ENCODE assay signal across 29 mouse cellular contexts in genomic region chr5:127639635-127640034, GRCm38 (mm10). TPM values are rescaled to one million over a fixed set of nuclear protein-coding genes. Genes with fewer than 3 reads are reported as not detected.
A peak's percentile ranks its signal among the peaks of the same experiment; 100 is the strongest.
DNase-seq lines count a peak whose midpoint lies in the region; ATAC-seq and TF ChIP-seq lines count a peak whose summit lies in the region.
"Had no signal": no experiment of that assay in that cellular context is flagged by ENCODE, and none has a peak within 500 bp of the region (broad histone marks: within the 10 kb centered on the region; RNA-seq: fewer than 3 reads in every experiment).

No protein-coding gene starts in this region.

- WGBS in liver, postnatal 0 days (ENCODE audit: insufficient replicate concordance): 90% methylated on average over 13 of the region's 13 CpGs
- 88% methylated on average over 13 of the region's 13 CpGs for WGBS in liver, embryonic 11.5 days
- 94% methylated on average over 13 of the region's 13 CpGs for WGBS in forebrain, postnatal 0 days

- H3K27ac ChIP-seq in liver, postnatal 0 days (ENCODE audit: low read depth): peak overlapping the region; percentile 97; the same call in 1 of the 2 replicates
- H3K27ac ChIP-seq in liver, embryonic 11.5 days (ENCODE audit: low read depth, low read length): no peak overlapping the region
- H3K27ac ChIP-seq in ES-Bruce4 (ENCODE audit: insufficient read depth, low read length): peak overlapping the region; percentile 98
- no peak overlapping the region for H3K27ac ChIP-seq in forebrain, postnatal 0 days (ENCODE audit: low read depth, low read length)
- H3K27ac ChIP-seq: embryonic facial prominence, embryonic 12.5 days; embryonic facial prominence, embryonic 15.5 days; gastrocnemius, adult 2 months; heart, embryonic 15.5 days; hindbrain, embryonic 14.5 days; hindbrain, postnatal 0 days had no signal

- TF ChIP-seq CTCF in liver, postnatal 0 days (IDR thresholded peaks at IDR 0.05; ENCODE audit: low read depth): no peak
- no peak for TF ChIP-seq CTCF in ES-Bruce4 (IDR thresholded peaks at IDR 0.05; ENCODE audit: low read depth, low read length)
- TF ChIP-seq CTCF in forebrain, postnatal 0 days (IDR thresholded peaks at IDR 0.05; ENCODE audit: low read depth): no peak

- H3K9me3 ChIP-seq in liver, postnatal 0 days (ENCODE audit: low read length): peaks cover 11% of the 10 kb centered on the region
- H3K9me3 ChIP-seq in liver, embryonic 11.5 days (ENCODE audit: control insufficient read depth, low read length): no peaks in the 10 kb centered on the region; the same call in 1 of the 2 replicates
- H3K9me3 ChIP-seq in ES-Bruce4 (replicated peaks; ENCODE audit: control insufficient read depth, insufficient read depth, low read length, poor library complexity, severe bottlenecking): peaks cover 7% of the 10 kb centered on the region
- H3K9me3 ChIP-seq in forebrain, postnatal 0 days (ENCODE audit: low read length): no peaks in the 10 kb centered on the region
- H3K9me3 ChIP-seq: embryonic facial prominence, embryonic 15.5 days had no signal

- no peak overlapping the region for H3K4me2 ChIP-seq in liver, postnatal 0 days (ENCODE audit: low read depth, low read length)
- no peak overlapping the region for H3K4me2 ChIP-seq in liver, embryonic 11.5 days
- no peak overlapping the region for H3K4me2 ChIP-seq in forebrain, postnatal 0 days (ENCODE audit: low read depth)
- H3K4me2 ChIP-seq: embryonic facial prominence, embryonic 12.5 days; embryonic facial prominence, embryonic 15.5 days; heart, embryonic 12.5 days; heart, embryonic 15.5 days; hindbrain, embryonic 14.5 days had no signal

- no peak for TF ChIP-seq EP300 in liver, postnatal 0 days (IDR thresholded peaks at IDR 0.05; ENCODE audit: low read depth)
- no peak for TF ChIP-seq EP300 in ES-Bruce4 (IDR thresholded peaks at IDR 0.05; ENCODE audit: insufficient read depth, low read depth, low read length)

- no peak overlapping the region for H3K9ac ChIP-seq in liver, postnatal 0 days (replicated peaks)
- no peak overlapping the region for H3K9ac ChIP-seq in liver, embryonic 11.5 days (ENCODE audit: low read depth, low read length)
- peak overlapping the region; percentile 29 for H3K9ac ChIP-seq in ES-Bruce4 (ENCODE audit: low read depth, poor library complexity, severe bottlenecking)
- H3K9ac ChIP-seq in forebrain, postnatal 0 days: no peak overlapping the region
- H3K9ac ChIP-seq: embryonic facial prominence, embryonic 12.5 days; embryonic facial prominence, embryonic 15.5 days; heart, embryonic 12.5 days; heart, embryonic 15.5 days; hindbrain, embryonic 14.5 days had no signal

- no peak overlapping the region for H3K4me3 ChIP-seq in liver, postnatal 0 days (ENCODE audit: low read depth, low read length)
- no peak overlapping the region for H3K4me3 ChIP-seq in liver, embryonic 11.5 days (ENCODE audit: low read depth, low read length)
- peak overlapping the region; percentile 34 for H3K4me3 ChIP-seq in ES-Bruce4 (ENCODE audit: low read depth, low read length)
- no peak overlapping the region for H3K4me3 ChIP-seq in forebrain, postnatal 0 days (ENCODE audit: low read depth, low read length)
- H3K4me3 ChIP-seq: embryonic facial prominence, embryonic 12.5 days; embryonic facial prominence, embryonic 15.5 days; gastrocnemius, adult 2 months; heart, embryonic 12.5 days; heart, embryonic 15.5 days had no signal

- no peak for TF ChIP-seq POLR2A in ES-Bruce4 (IDR thresholded peaks at IDR 0.05; ENCODE audit: insufficient read depth, low read length)

- no peaks in the 10 kb centered on the region for H3K4me1 ChIP-seq in liver, postnatal 0 days (ENCODE audit: insufficient read depth)
- no peaks in the 10 kb centered on the region for H3K4me1 ChIP-seq in liver, embryonic 11.5 days (replicated peaks; ENCODE audit: control insufficient read depth, insufficient read depth, low read length)
- peaks cover 5% of the 10 kb centered on the region for H3K4me1 ChIP-seq in ES-Bruce4 (ENCODE audit: control insufficient read depth, insufficient read depth, low read length)
- no peaks in the 10 kb centered on the region for H3K4me1 ChIP-seq in forebrain, postnatal 0 days (ENCODE audit: insufficient read depth)
- H3K4me1 ChIP-seq: embryonic facial prominence, embryonic 12.5 days; embryonic facial prominence, embryonic 15.5 days; heart, embryonic 12.5 days; heart, embryonic 15.5 days had no signal

- DNase-seq in liver, postnatal 0 days: no peak
- DNase-seq in liver, embryonic 11.5 days (ENCODE audit: low spot score): no peak
- peak; percentile 74 for DNase-seq in R1 (ENCODE audit: low read depth, low spot score)
- DNase-seq in forebrain, postnatal 0 days: no peak
- DNase-seq in ovary, postnatal 36 days (ENCODE audit: low spot score): no peak
- DNase-seq in gastrocnemius, postnatal 4 days (ENCODE audit: low spot score in 2 of 2): no peak
- DNase-seq: adrenal gland, adult 2 months; adrenal gland, postnatal 14 days; cerebellum, adult 11 months; cerebellum, adult 2 months; cerebellum, adult 9-11 months; gastrocnemius, adult 2 months; gastrocnemius, postnatal 14 days; heart, adult 18-20 months; heart, postnatal 14 days; heart, postnatal 4 days had no signal

- ATAC-seq in liver, postnatal 0 days: no peak
- no peak for ATAC-seq in liver, embryonic 11.5 days (replicated peaks; ENCODE audit: low FRiP score)
- no peak for ATAC-seq in forebrain, postnatal 0 days
- ATAC-seq: forebrain, embryonic 14.5 days; hindbrain, postnatal 0 days; inflammation-experienced regulatory T-cells, adult 6 months; intestine, embryonic 16.5 days had no signal

- H3K27me3 ChIP-seq in liver, postnatal 0 days (ENCODE audit: insufficient read depth, low read length): no peaks in the 10 kb centered on the region
- H3K27me3 ChIP-seq in liver, embryonic 11.5 days (replicated peaks; ENCODE audit: control insufficient read depth, insufficient read depth, low read length): no peaks in the 10 kb centered on the region
- no peaks in the 10 kb centered on the region for H3K27me3 ChIP-seq in ES-Bruce4 (ENCODE audit: control insufficient read depth, insufficient read depth, low read length, poor library complexity, severe bottlenecking)
- H3K27me3 ChIP-seq in forebrain, postnatal 0 days (ENCODE audit: insufficient read depth, low read length): no peaks in the 10 kb centered on the region
- H3K27me3 ChIP-seq: CH12.LX; embryonic facial prominence, embryonic 12.5 days; embryonic facial prominence, embryonic 15.5 days; heart, embryonic 12.5 days; heart, embryonic 15.5 days had no signal

- peaks cover 7% of the 10 kb centered on the region for H3K36me3 ChIP-seq in liver, postnatal 0 days (replicated peaks; ENCODE audit: insufficient read depth, low read length)
- H3K36me3 ChIP-seq in liver, embryonic 11.5 days (ENCODE audit: control insufficient read depth, insufficient read depth, low read length): no peaks in the 10 kb centered on the region
- peaks cover 5% of the 10 kb centered on the region; the same call in 1 of the 2 replicates for H3K36me3 ChIP-seq in ES-Bruce4 (ENCODE audit: control insufficient read depth, insufficient read depth, low read length, poor library complexity, severe bottlenecking)
- no peaks in the 10 kb centered on the region for H3K36me3 ChIP-seq in forebrain, postnatal 0 days (ENCODE audit: insufficient read depth)
- H3K36me3 ChIP-seq: embryonic facial prominence, embryonic 12.5 days; embryonic facial prominence, embryonic 15.5 days; heart, embryonic 12.5 days; heart, embryonic 15.5 days had no signal

RNA-seq across cellular contexts. Expression of gene Slc15a4, which starts 6.9 kb away (rescaled TPM):
- polyA plus RNA-seq in liver, postnatal 0 days (2015; fragmentation: Nextera tagmentation; extraction: Ambion mirVana): 10.4 and 11.3 TPM in 2 replicates
- 17.6 and 20.1 TPM in 2 replicates for polyA plus RNA-seq in liver, embryonic 11.5 days (2014; fragmentation: Nextera tagmentation; extraction: Ambion mirVana)
- 18.5 and 19.5 TPM in 2 replicates for polyA plus RNA-seq in ES-Bruce4 (2011; ENCODE audit: insufficient read depth, insufficient read length, low read depth, missing spikeins)
- total RNA-seq in forebrain, postnatal 0 days (2014; rRNA removed): 28.7 and 30.5 TPM in 2 replicates
- 20.5 and 21.0 TPM in 2 replicates for polyA plus RNA-seq in forebrain, postnatal 0 days (2015; fragmentation: Nextera tagmentation; extraction: Ambion mirVana)
- total RNA-seq in gastrocnemius, postnatal 4 days (2021): 10 to 100 TPM; 14.3 to 20.1 TPM

RNA-seq across cellular contexts. Expression of gene Glt1d1, which starts 7.6 kb away (rescaled TPM):
- polyA plus RNA-seq in liver, postnatal 0 days (2015; fragmentation: Nextera tagmentation; extraction: Ambion mirVana): 2.6 and 2.9 TPM in 2 replicates
- 0.10 and 0.67 TPM in 2 replicates for polyA plus RNA-seq in liver, embryonic 11.5 days (2014; fragmentation: Nextera tagmentation; extraction: Ambion mirVana)
- polyA plus RNA-seq in ES-Bruce4 (2011; ENCODE audit: insufficient read depth, insufficient read length, low read depth, missing spikeins): 22.8 and 25.5 TPM in 2 replicates
- total RNA-seq in forebrain, postnatal 0 days (2014; rRNA removed): 10.5 and 12.0 TPM in 2 replicates
- polyA plus RNA-seq in forebrain, postnatal 0 days (2015; fragmentation: Nextera tagmentation; extraction: Ambion mirVana): 1.0 and 1.1 TPM in 2 replicates
- not detected for total RNA-seq in gastrocnemius, postnatal 4 days (2021)
- total RNA-seq: common myeloid progenitor, adult 5-6 weeks; gastrocnemius, adult 2 months; gastrocnemius, postnatal 14 days; heart, adult 18-20 months; heart, postnatal 14 days; heart, postnatal 4 days; MEL had no signal
- polyA plus RNA-seq: heart, embryonic 12.5 days; heart, embryonic 15.5 days; inflammation-experienced regulatory T-cells, adult 6 months had no signal

Comparison
In these comparisons a context has a peak if more than half of its experiments do, and no peak if none do; other contexts are left out.
1. H3K27ac ChIP-seq: peak in liver, postnatal 0 days (single experiment) and ES-Bruce4 (single experiment); none in liver, embryonic 11.5 days (single experiment) and forebrain, postnatal 0 days (single experiment).